Mouse (Mus musculus): Measurements from ENCODE around the gene Prss16. TPM values are rescaled to one million over a fixed set of nuclear protein-coding genes. Genes with fewer than 3 reads are reported as not detected.

Prss16 gene
- polyA plus RNA-seq, 1 experiment: 10.0 TPM

DNA sequence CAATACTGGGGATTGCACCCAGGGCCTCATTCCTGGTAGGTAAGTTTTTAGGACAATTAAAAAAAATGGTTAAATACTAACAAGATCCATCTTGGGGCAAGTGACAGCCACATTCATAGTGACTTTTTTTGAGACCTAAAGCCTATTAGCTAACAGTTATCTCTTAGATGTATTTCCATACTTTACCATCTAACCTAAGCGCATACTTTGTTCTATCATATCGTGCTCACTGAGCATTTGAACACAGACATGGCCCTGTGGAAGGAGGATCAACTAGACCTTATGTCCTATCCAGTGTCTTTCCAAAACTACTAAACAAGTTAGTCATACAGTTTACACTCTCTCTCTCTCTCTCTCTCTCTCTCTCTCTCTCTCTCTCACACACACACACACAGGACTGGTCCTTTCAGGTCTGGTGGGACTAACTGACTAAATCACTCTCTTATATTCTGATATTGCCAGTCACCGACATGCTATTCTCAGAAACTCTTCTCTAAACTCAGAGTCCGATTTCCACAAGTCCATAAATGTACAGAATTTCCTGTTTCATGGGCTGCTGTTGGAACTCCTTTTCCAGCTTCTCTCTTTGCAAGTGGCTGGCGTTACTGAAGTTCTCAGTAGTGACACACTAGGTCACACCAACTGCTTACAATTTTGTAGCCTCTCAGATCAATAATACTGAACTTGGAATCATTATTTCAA, 24.4 kb upstream of the Prss16 start:
- WGBS: 41% methylated on average over 5 of the region's 5 CpGs
- no peaks in the 10 kb centered on the region; the same call in 1 of the 2 replicates for H3K4me1 ChIP-seq (ENCODE audit: control insufficient read depth, insufficient read depth, low read length)

DNA sequence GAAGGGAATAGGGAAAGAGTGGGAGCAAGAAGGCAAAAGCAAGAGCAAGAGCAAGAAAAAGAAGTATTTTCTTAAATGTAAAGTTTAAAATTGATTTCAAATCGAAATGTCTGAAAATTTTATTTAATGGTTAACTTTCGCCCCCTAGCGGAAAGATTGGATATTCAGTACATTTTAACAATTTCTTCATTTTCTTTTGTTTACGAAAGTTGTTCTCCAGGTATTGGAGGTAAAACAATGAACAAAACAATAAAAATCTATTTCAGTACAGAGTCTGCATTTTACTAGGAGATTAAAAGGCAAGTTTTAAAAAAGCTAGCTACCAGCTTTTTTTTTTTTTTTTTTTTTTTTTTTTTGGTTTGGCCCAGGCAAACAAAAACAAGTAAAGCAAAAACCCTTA, 21.0 kb upstream of the Prss16 start:
- Histone ChIP-seq H3K4me3 (replicated peaks; ENCODE audit: control insufficient read depth, low read depth, low read length) (no peak overlapping the region), H3K27ac (ENCODE audit: control insufficient read depth, insufficient read depth, low read depth, low read length, poor library complexity) (no peak overlapping the region), H3K4me1 (ENCODE audit: control insufficient read depth, insufficient read depth, low read length) (no peaks in the 10 kb centered on the region; the same call in 1 of the 2 replicates)
- 5% methylated on average over 4 of the region's 4 CpGs for WGBS
- no peak for TF ChIP-seq POLR2A (IDR thresholded peaks at IDR 0.05; ENCODE audit: borderline replicate concordance, control insufficient read depth, low read depth, low read length)
- TF ChIP-seq CTCF (IDR thresholded peaks at IDR 0.05; ENCODE audit: control insufficient read depth, insufficient read depth, low read length): no peak

More for the DNA sequence above, 24.4 kb upstream of the Prss16 start:
- H3K4me3 ChIP-seq (replicated peaks; ENCODE audit: control insufficient read depth, low read depth, low read length): peak overlapping the region; percentile 22
- TF ChIP-seq POLR2A (IDR thresholded peaks at IDR 0.05; ENCODE audit: borderline replicate concordance, control insufficient read depth, low read depth, low read length): no peak
- TF ChIP-seq CTCF (IDR thresholded peaks at IDR 0.05; ENCODE audit: control insufficient read depth, insufficient read depth, low read length): no peak
- no peak overlapping the region for H3K27ac ChIP-seq (ENCODE audit: control insufficient read depth, insufficient read depth, low read depth, low read length, poor library complexity)

DNA sequence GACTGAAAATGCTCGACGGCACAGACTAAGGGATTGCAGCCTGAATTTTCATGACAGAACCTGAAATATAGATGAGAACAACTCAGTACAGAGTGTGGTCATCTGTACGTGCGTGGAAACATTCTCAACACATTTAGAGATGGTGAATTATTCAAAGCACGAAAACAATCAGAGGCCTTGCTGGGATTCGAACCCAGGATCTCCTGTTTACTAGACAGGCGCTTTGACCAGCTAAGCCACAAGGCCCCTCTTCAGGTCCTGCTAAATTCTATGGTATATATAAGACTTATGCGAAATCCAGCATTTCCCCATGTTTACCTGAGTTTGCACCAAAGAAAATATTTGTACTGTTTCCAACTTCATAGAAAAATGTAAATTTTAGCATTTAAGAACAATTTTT, 20.4 kb upstream of the Prss16 start:
- H3K27ac ChIP-seq (ENCODE audit: control insufficient read depth, insufficient read depth, low read depth, low read length, poor library complexity): no peak overlapping the region

DNA sequence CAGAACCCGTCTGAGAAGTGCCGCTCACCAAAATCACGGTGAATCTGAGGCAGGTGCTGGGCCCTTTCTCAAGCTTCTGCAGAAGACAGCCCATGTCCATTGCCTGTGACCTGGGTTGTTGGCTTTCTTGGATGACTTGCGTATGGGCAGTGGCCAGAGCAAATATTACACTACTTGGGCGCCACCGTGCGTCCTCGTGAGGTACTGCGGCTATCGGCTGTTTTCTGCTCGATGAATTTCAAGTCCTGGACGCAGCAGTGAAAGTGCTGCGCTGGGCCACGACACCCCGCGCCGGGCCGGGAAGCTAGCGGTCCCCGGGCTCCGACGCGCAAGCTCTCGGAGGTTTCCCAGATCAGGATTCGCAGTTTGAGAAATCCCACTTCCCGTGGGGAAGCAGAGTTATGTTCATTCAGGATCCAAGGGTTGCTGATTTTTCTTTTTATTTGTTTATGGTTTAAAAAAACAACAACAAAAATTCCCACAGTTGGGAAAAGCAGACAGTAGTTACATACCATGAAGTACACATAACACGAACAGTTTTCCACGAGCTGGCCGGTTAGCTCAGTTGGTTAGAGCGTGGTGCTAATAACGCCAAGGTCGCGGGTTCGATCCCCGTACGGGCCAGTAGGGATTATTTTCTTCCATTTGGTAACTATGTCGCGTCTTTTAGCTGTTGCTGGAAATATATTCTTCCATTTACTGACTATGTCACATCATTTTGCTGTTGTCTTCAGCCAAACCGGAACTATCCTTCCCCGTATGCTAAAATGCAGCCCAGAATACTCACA, 19.3 kb upstream of the Prss16 start:
- H3K4me1 ChIP-seq (ENCODE audit: control insufficient read depth, insufficient read depth, low read length): no peaks in the 10 kb centered on the region; the same call in 1 of the 2 replicates
- peak overlapping the region; percentile 62 for H3K27ac ChIP-seq (ENCODE audit: control insufficient read depth, insufficient read depth, low read depth, low read length, poor library complexity)
- peak overlapping the region; percentile 60 for H3K4me3 ChIP-seq (replicated peaks; ENCODE audit: control insufficient read depth, low read depth, low read length)
- TF ChIP-seq POLR2A (IDR thresholded peaks at IDR 0.05; ENCODE audit: borderline replicate concordance, control insufficient read depth, low read depth, low read length) (0 out of 2 replicates have a peak, but pooled peaks have one; percentile 18), CTCF (IDR thresholded peaks at IDR 0.05; ENCODE audit: control insufficient read depth, insufficient read depth, low read length) (peak; percentile 97)
- WGBS: 1% methylated on average over 40 of the region's 40 CpGs

More for the DNA sequence above, 20.4 kb upstream of the Prss16 start:
- H3K4me1 ChIP-seq (ENCODE audit: control insufficient read depth, insufficient read depth, low read length): no peaks in the 10 kb centered on the region; the same call in 1 of the 2 replicates
- 71% methylated on average over 8 of the region's 8 CpGs for WGBS
- H3K4me3 ChIP-seq (replicated peaks; ENCODE audit: control insufficient read depth, low read depth, low read length): no peak overlapping the region
- TF ChIP-seq CTCF (IDR thresholded peaks at IDR 0.05; ENCODE audit: control insufficient read depth, insufficient read depth, low read length) (no peak), POLR2A (IDR thresholded peaks at IDR 0.05; ENCODE audit: borderline replicate concordance, control insufficient read depth, low read depth, low read length) (no peak)

DNA sequence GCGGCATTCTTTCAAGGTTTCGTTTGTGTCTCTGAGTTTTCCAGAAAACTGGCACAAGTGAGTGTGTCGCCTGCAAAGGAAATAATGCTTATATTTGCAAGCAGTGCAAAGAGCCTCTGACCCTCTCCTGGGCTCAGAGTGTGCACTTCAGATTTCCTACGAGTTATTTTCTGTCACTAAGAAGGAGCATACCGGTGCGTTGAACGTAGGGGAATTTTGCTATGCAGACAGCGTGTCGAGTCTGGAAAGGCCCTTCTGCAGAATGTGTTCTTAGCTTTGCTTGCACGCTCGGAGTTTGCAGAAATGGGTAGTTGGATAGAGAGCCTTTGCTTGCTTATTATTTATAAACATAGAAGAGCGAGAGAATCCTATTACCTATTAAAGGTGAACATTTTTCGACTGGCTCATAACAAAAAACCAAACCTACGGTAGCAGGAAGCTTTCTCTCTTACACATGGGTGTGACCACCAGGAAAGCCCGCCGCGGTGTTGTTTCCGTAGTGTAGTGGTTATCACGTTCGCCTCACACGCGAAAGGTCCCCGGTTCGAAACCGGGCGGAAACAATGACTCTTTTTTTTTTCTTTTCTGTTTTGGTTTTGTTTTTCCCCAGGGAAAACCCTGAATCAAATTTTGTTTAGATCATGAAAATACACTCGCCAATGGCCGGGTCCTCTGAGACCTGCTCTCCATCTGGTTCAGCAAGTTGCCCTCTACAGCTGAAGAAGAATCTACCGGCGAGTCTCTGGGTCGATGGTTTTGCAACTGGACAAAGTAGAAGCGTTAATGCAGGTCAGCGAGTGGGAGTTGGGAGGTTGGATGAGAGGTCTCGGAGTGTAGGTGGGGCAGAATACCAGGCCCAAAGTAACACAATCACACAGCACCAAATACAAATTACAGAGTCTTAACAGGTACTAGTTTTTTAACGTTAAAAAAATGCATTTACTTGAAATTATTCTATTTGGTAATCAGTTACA, 16.8 kb upstream of the Prss16 start:
- no peak for TF ChIP-seq CTCF (IDR thresholded peaks at IDR 0.05; ENCODE audit: control insufficient read depth, insufficient read depth, low read length)
- no peak for TF ChIP-seq POLR2A (IDR thresholded peaks at IDR 0.05; ENCODE audit: borderline replicate concordance, control insufficient read depth, low read depth, low read length)
- no peaks in the 10 kb centered on the region; the same call in 1 of the 2 replicates for H3K4me1 ChIP-seq (ENCODE audit: control insufficient read depth, insufficient read depth, low read length)
- no peak overlapping the region for H3K27ac ChIP-seq (ENCODE audit: control insufficient read depth, insufficient read depth, low read depth, low read length, poor library complexity)
- H3K4me3 ChIP-seq (replicated peaks; ENCODE audit: control insufficient read depth, low read depth, low read length): peak overlapping the region; percentile 50
- 2% methylated on average over 35 of the region's 35 CpGs for whole genome bisulfite sequencing

DNA sequence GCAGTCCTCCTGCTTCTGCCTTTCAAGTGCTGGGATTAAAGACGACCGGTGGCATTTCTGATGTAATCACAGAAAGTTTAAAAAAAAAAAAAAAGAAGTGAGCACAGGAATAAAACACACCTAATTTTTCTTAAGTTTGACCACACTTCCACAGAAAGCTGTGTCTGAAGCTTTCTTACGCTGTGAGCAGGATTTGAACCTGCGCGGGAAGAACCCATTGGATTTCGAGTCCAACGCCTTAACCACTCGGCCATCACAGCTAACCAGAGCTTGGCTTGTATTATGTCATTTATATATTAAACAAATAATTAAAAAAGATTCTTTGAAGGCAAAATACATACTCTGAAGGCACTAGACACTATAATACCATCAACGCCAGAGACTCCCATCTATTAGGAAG, 12.7 kb upstream of the Prss16 start:
- TF ChIP-seq CTCF (IDR thresholded peaks at IDR 0.05; ENCODE audit: control insufficient read depth, insufficient read depth, low read length) (no peak), POLR2A (IDR thresholded peaks at IDR 0.05; ENCODE audit: borderline replicate concordance, control insufficient read depth, low read depth, low read length) (no peak)
- WGBS: under 1% methylated on average over 9 of the region's 9 CpGs
- no peak overlapping the region for H3K27ac ChIP-seq (ENCODE audit: control insufficient read depth, insufficient read depth, low read depth, low read length, poor library complexity)

DNA sequence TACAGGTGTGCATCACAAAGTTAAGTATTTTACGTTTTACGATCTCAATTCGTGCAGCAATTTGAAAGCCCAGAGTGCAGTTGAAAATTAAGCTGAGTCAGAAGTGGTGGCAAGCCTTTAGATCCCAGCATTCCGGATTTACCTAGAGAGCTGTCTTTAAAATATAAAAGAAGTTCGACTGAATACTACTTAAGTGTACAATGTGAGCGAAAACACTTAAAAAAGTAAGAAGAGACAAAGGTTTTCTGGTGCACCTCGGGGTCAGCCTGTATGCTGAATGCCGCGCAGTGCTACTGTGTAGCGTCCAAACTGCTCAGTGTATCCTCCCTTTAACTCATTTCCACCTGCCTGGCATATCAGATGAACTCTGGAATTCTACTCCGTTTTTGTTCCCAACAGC, 12.0 kb upstream of the Prss16 start:
- TF ChIP-seq CTCF (IDR thresholded peaks at IDR 0.05; ENCODE audit: control insufficient read depth, insufficient read depth, low read length): no peak
- no peak for TF ChIP-seq POLR2A (IDR thresholded peaks at IDR 0.05; ENCODE audit: borderline replicate concordance, control insufficient read depth, low read depth, low read length)
- under 1% methylated on average over 11 of the region's 11 CpGs for WGBS

More for the DNA sequence above, 12.7 kb upstream of the Prss16 start:
- Histone ChIP-seq H3K4me1 (ENCODE audit: control insufficient read depth, insufficient read depth, low read length) (no peaks in the 10 kb centered on the region), H3K4me3 (replicated peaks; ENCODE audit: control insufficient read depth, low read depth, low read length) (peak overlapping the region; percentile 72)

More for the DNA sequence above, 12.0 kb upstream of the Prss16 start:
- no peaks in the 10 kb centered on the region for H3K4me1 ChIP-seq (ENCODE audit: control insufficient read depth, insufficient read depth, low read length)
- no peak overlapping the region for H3K27ac ChIP-seq (ENCODE audit: control insufficient read depth, insufficient read depth, low read depth, low read length, poor library complexity)
- H3K4me3 ChIP-seq (replicated peaks; ENCODE audit: control insufficient read depth, low read depth, low read length): peak overlapping the region; percentile 73

Measured in bone marrow, adult 2 months (tissue).